Mouse (Mus musculus) frontal cortex, postnatal 36 days (tissue): ENCODE measurements around the gene Esf1.
"Not testable (repeated sequence)": the region's sequence is repeated elsewhere in the genome, so short reads cannot be mapped to it uniquely, and the experiment has no call there.

Experiments
- DNase-seq, 2 experiments: peaks; one replicate each; pipeline ENCODE4 v3.0.0; 2022; ENCODE audit warnings: low spot score in 2 of 2

The Esf1 gene

DNA sequence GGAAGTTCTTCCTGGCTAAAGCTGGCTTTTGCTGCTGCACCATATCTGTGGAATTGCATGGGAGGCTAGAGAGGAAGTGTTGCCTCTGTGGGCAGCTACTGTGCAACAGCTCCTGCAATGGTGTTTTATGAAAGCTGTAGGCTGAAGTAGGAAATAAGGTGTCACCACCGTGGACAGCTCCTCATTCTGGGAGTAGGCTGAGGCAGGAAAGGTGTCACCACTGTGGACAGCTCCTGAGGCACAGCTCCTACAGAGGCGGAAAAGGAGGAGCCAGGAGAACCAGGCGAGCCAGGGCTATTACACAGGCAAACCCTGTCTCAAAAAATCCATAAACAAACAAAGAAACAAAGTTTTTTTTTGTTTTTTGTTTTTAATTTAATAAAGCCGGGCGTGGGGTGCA lies 74.3 kb downstream of the Esf1 start:
- no peak for DNase-seq

DNA sequence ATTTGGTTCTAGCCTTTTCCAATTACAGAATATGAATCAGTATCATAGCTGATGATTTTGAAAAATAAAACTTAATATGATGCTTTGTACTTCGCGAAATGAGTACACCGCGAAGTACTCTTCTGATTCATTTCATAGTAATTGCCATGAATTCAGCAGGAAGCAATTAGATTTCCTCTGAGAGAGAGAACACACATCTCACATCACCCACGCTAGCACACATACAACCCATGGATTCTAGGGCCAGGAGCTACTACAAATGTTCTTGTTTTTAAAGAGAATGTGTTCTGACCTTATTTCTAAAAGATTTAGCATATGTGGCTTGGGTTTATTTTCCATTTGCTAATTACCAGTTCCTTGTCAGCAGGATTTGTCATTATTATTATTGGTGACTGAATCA lies 76.9 kb downstream of the Esf1 start:
- DNase-seq, result no peak

DNA sequence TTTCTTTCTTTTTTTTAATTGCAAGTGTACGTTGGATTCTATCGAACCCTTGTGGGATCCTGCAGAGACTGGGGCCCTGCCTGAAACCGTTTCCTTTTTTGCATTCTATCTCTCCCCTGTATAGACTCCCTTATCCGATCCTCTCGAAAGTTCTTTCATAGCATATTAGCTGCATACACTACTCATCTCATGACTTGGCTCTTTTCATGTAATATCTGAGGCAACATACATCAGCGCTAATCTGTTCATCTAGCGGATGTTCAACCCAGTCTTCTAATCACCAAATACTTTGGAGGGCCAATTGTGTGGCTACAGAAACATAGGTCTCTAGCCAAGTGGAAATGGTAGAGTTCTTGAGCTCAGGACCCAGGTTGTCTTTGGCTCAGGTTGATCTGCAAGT lies 86.1 kb downstream of the Esf1 start:
- no peak for DNase-seq

DNA sequence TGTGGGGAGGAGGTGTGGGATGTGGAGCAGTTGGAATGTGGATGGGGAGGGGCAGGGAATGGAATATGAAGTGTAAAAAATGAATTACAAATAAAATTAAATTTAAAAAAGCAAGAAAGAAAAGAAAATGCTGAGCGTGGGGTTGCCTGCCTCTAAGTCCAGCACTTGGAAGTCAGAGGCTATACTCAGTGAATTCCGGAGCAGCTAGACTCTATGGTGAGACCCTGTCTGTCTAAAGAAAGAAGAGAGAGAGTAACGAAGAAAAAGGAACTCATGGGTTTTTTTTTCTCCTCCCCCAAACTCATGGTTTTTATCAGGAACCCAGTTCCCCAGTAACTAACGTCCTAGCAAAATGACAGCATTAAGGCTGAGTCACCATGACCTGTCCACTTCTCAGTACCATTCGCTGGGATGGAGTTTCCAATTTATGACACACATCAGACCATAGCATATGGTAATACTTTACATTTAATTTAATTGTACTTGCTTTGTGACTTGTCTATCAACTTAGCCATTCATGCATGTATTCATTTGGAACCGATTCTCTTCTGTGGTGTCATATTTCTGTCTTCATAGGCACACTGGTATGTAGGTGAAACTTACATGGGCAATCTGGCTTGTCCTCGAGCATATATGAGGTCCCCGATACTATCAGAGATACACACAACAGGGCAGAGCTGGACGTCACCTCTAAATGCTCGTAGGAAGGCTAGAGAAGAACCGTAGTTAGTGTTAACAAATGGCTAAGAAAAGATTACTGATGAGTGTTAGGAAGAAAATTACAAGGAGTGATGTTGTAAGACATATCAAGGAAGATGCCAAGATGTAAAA lies 89.4 kb downstream of the Esf1 start:
- DNase-seq, result no peak

DNA sequence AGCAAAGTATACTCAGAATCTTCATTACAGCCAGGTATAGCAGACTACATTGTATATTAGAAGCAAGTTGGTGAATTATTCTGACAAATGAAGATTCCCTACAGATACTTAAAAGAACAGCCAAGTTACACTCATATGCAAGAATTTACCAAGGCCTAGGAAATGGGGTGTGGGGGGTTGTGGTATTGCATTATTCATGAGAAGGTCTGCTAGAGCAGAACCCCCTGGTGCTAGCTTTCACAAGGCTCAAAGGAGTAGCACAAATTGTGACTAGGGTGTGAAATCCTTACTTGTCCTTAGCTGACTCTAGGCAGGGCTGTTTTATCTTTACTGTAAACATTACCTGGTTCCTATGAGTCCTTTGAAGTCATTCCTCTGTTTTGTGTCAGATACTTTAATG lies 91.1 kb downstream of the Esf1 start:
- not testable (repeated sequence) for DNase-seq

DNA sequence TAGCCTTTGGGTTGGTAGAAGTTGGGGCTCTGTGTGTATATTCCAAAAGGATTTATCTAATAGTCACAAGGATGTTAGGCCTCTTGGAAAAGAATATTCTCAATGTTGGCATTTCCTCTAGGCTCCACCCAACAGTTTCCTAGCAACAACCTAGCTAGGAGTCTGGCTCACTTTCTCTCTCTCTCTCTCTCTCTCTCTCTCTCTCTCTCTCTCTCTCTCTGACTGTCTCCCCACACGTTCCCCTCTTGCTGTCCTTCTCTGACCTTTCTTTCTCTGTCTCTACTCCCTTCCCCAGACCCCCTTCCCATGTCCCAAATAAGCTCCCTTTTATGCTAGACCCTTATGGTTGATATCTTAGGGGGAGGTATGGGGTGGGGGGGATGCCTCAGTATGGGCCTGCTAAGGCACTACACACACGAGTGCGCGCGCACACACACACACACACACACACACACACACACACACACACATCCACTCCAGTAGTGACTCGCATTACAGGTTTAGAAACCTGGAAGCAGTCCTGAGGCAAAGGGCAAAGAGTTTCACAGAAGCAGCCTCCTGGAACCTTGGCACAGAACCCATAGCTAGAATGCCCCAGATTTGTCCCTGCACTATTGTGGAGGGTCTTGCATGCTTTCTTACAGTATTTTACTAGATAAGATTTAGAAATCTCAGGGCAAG lies 91.6 kb downstream of the Esf1 start:
- no peak for DNase-seq

DNA sequence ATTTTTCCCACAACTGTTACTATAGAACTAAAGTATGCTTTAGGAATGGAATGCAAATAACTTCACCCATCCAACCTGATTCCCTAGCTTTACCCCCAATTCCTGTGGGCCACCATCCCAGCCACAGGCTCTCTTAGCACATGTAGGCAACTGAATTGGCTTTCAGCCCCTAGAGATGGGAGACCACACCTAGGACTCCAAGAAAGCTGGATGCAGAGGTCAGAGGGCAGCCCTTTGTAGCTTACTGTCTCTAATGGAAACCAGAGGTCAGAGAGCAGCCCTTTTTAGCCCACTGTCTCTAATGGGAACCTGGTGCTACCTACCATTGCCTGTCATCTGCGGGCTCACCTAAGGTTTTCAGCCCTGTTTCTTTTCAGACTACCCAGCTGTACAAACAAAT lies 92.9 kb downstream of the Esf1 start:
- DNase-seq, result no peak

DNA sequence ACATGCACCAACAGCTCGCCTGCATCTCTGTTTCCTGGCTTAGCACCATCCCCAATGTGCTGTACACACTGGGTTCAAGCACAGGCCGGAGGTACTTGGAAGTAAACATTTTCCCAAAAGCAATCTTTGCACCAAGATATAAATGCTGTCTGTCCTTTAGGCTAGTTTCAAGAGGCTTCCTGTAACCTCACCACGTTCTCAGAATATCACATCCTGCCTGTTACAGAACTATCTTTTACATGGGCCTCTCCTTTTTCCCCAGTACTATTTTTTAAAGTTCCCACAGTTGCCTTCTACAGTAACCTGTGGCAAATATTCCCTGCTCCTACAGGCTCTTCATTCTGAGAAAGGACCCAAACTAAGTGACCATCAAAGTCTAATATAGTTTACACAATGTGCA lies 95.2 kb downstream of the Esf1 start:
- DNase-seq, result no peak
